Mouse (Mus musculus): Measurements from ENCODE around the gene Slc29a1. TPM values are rescaled to one million over a fixed set of nuclear protein-coding genes. Genes with fewer than 3 reads are reported as not detected.
A peak's percentile ranks its signal among the peaks of the same experiment; 100 is the strongest.

The Slc29a1 gene
- polyA plus RNA-seq, 1 experiment from 2014 or later: 84.7 TPM

- Histone ChIP-seq H3K27ac (replicated peaks in 1 of 2; ENCODE audit: control insufficient read depth in 1 of 2, insufficient read depth in 1 of 2, low read depth in 2 of 2, low read length in 2 of 2) (no peak overlapping the region), H3K4me3 (ENCODE audit: control insufficient read depth in 1 of 2, insufficient read depth in 1 of 2, low read depth in 1 of 2, low read length in 2 of 2) (no peak overlapping the region), H3K9me3 (ENCODE audit: control insufficient read depth, low read length) (no peaks in the 10 kb centered on the region), H3K27me3 (ENCODE audit: control insufficient read depth, insufficient read depth, low read length) (peaks cover 20% of the 10 kb centered on the region; the same call in 1 of the 2 replicates), H3K4me2 (ENCODE audit: low read length) (peak overlapping the region; percentile 98), H3K9ac (ENCODE audit: low read length) (no peak overlapping the region; the same call in 1 of the 2 replicates), H3K36me3 (ENCODE audit: control insufficient read depth, insufficient read depth, low read length) (no peaks in the 10 kb centered on the region), H3K4me1 (ENCODE audit: control insufficient read depth in 2 of 2, insufficient read depth in 2 of 2, low read length in 2 of 2) (peaks cover 3 to 8% of the 10 kb centered on the region in 2 experiments; a peak in 3 of 4 replicates)
- WGBS: 69% methylated on average over 5 of the region's 7 CpGs
- no peak for ATAC-seq (ENCODE audit: insufficient number of reproducible peaks, insufficient read depth, low FRiP score, low read depth)
These were observed 42.1 kb downstream of the Slc29a1 start for GRCm38 (mm10) chr17:45557246-45557824.

DNA sequence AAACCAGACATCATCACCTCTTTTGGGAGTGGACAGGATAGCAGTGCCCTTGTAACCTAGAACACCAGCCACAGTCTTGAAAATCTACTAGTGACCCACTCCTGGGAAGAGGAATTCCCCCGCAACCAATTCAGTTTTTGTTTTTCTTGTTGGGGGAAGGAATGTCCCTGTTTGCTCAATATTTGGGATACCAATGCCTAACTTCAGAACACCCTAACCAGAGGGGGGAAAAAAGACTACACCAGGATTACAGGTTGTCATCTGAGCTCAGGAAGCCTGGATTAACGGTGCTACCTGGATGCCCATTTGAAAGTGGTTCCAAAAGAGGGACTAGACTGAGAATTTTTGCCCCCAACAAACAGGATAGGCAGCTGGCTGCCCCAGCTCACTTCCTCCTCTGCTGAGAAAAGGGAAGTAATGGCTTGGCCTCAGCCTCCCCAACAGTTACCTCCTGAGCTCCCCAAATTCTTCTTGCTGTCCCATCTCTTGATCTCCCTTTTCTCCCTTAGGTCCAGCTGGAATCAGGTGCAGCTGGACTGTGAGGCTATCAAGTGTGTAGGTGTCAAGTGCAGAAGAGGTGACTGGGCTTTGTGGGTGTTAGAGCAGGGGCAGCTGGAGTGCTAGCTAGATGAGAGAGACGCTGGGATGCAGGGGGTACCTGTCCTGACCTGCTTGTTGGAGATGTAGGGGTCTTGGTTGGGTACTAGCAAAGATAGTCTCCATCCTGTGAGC lies 42.7 kb downstream of the Slc29a1 start:
- 64% methylated on average over 3 of the region's 3 CpGs for WGBS
- no peak for ATAC-seq (ENCODE audit: insufficient number of reproducible peaks, insufficient read depth, low FRiP score, low read depth)
- Histone ChIP-seq H3K9me3 (ENCODE audit: control insufficient read depth, low read length) (no peaks in the 10 kb centered on the region), H3K4me1 (ENCODE audit: control insufficient read depth in 2 of 2, insufficient read depth in 2 of 2, low read length in 2 of 2) (peaks cover 6 to 11% of the 10 kb centered on the region in 2 experiments), H3K36me3 (ENCODE audit: control insufficient read depth, insufficient read depth, low read length) (no peaks in the 10 kb centered on the region), H3K27me3 (ENCODE audit: control insufficient read depth, insufficient read depth, low read length) (peaks cover 20% of the 10 kb centered on the region; the same call in 1 of the 2 replicates), H3K9ac (ENCODE audit: low read length) (peak overlapping the region; percentile 79; the same call in 1 of the 2 replicates), H3K27ac (replicated peaks in 1 of 2; ENCODE audit: control insufficient read depth in 1 of 2, insufficient read depth in 1 of 2, low read depth in 2 of 2, low read length in 2 of 2) (no peak overlapping the region), H3K4me2 (ENCODE audit: low read length) (peak overlapping the region; percentile 98), H3K4me3 (ENCODE audit: control insufficient read depth in 1 of 2, insufficient read depth in 1 of 2, low read depth in 1 of 2, low read length in 2 of 2) (peak overlapping the region; percentile 66 to 69; a peak in 3 of 4 replicates)

- Histone ChIP-seq H3K27me3 (ENCODE audit: control insufficient read depth, insufficient read depth, low read length) (peaks cover 22% of the 10 kb centered on the region), H3K36me3 (ENCODE audit: control insufficient read depth, insufficient read depth, low read length) (no peaks in the 10 kb centered on the region), H3K9me3 (ENCODE audit: control insufficient read depth, low read length) (no peaks in the 10 kb centered on the region), H3K9ac (ENCODE audit: low read length) (peak overlapping the region; percentile 79), H3K4me3 (ENCODE audit: control insufficient read depth in 1 of 2, insufficient read depth in 1 of 2, low read depth in 1 of 2, low read length in 2 of 2) (peak overlapping the region; percentile 66 to 69), H3K4me1 (ENCODE audit: control insufficient read depth in 2 of 2, insufficient read depth in 2 of 2, low read length in 2 of 2) (peaks cover 6 to 11% of the 10 kb centered on the region in 2 experiments), H3K4me2 (ENCODE audit: low read length) (peak overlapping the region; percentile 98), H3K27ac (replicated peaks in 1 of 2; ENCODE audit: control insufficient read depth in 1 of 2, insufficient read depth in 1 of 2, low read depth in 2 of 2, low read length in 2 of 2) (no peak overlapping the region)
- no peak for ATAC-seq (ENCODE audit: insufficient number of reproducible peaks, insufficient read depth, low FRiP score, low read depth)
- WGBS: 3% methylated on average over 14 of the region's 14 CpGs
These were observed 43.3 kb downstream of the Slc29a1 start for GRCm38 (mm10) chr17:45556107-45556489.

- H3K27me3 ChIP-seq (ENCODE audit: control insufficient read depth, insufficient read depth, low read length): peaks cover 27% of the 10 kb centered on the region
- under 1% methylated on average over 45 of the region's 45 CpGs for WGBS
- ATAC-seq (ENCODE audit: insufficient number of reproducible peaks, insufficient read depth, low FRiP score, low read depth): peak; percentile 70
- H3K9ac ChIP-seq (ENCODE audit: low read length): peak within 1 kb of the TSS; percentile 79
- no peaks in the 10 kb centered on the region for H3K36me3 ChIP-seq (ENCODE audit: control insufficient read depth, insufficient read depth, low read length)
- H3K4me3 ChIP-seq (ENCODE audit: control insufficient read depth in 1 of 2, insufficient read depth in 1 of 2, low read depth in 1 of 2, low read length in 2 of 2): peak within 1 kb of the TSS; percentile 66 to 69
- H3K4me1 ChIP-seq (ENCODE audit: control insufficient read depth in 2 of 2, insufficient read depth in 2 of 2, low read length in 2 of 2): peaks cover 6 to 11% of the 10 kb centered on the region in 2 experiments
- H3K4me2 ChIP-seq (ENCODE audit: low read length): peak within 1 kb of the TSS; percentile 98
- 0 out of 4 replicates have a peak within 1 kb of the TSS, but pooled peaks of 1 of the 2 experiments have one; percentile 19 for H3K27ac ChIP-seq (replicated peaks in 1 of 2; ENCODE audit: control insufficient read depth in 1 of 2, insufficient read depth in 1 of 2, low read depth in 2 of 2, low read length in 2 of 2)
- H3K9me3 ChIP-seq (ENCODE audit: control insufficient read depth, low read length): no peaks in the 10 kb centered on the region
These were observed 43.8 kb downstream of the Slc29a1 start, which contains the start of gene Nfkbie for GRCm38 (mm10) chr17:45555452-45556106. Gene Nfkbie, plus strand, starts transcription at chr17:45555703.

DNA sequence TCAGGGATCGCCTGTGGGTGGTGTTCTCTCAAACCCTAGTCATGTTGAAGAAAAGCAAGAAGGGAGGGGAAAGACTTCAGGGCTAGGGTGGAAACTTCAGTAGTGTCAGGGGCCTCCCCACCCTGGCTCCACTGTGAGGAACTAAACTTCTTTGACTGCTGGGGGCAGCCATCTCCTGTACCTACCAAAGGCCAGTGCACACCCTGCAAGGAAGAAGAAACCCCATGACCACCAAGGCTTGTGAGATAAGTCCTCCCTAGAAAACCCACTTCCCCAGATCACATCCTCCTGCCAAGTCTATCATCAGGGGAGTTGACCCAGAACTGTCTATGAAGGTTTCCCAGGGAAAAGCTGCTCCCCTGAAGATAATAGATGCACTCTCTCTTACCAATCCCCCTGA lies 45.0 kb downstream of the Slc29a1 start:
- H3K27me3 ChIP-seq (ENCODE audit: control insufficient read depth, insufficient read depth, low read length): peaks cover 32% of the 10 kb centered on the region
- H3K4me1 ChIP-seq (ENCODE audit: control insufficient read depth in 2 of 2, insufficient read depth in 2 of 2, low read length in 2 of 2): peaks cover 6 to 23% of the 10 kb centered on the region in 2 experiments
- ATAC-seq (ENCODE audit: insufficient number of reproducible peaks, insufficient read depth, low FRiP score, low read depth): no peak
- no peaks in the 10 kb centered on the region for H3K9me3 ChIP-seq (ENCODE audit: control insufficient read depth, low read length)
- no peak overlapping the region for H3K4me2 ChIP-seq (ENCODE audit: low read length)
- H3K27ac ChIP-seq (replicated peaks in 1 of 2; ENCODE audit: control insufficient read depth in 1 of 2, insufficient read depth in 1 of 2, low read depth in 2 of 2, low read length in 2 of 2): no peak overlapping the region
- no peak overlapping the region for H3K4me3 ChIP-seq (ENCODE audit: control insufficient read depth in 1 of 2, insufficient read depth in 1 of 2, low read depth in 1 of 2, low read length in 2 of 2)
- H3K9ac ChIP-seq (ENCODE audit: low read length): no peak overlapping the region
- WGBS: 22% methylated on average over 1 of the region's 1 CpGs
- no peaks in the 10 kb centered on the region for H3K36me3 ChIP-seq (ENCODE audit: control insufficient read depth, insufficient read depth, low read length)

DNA sequence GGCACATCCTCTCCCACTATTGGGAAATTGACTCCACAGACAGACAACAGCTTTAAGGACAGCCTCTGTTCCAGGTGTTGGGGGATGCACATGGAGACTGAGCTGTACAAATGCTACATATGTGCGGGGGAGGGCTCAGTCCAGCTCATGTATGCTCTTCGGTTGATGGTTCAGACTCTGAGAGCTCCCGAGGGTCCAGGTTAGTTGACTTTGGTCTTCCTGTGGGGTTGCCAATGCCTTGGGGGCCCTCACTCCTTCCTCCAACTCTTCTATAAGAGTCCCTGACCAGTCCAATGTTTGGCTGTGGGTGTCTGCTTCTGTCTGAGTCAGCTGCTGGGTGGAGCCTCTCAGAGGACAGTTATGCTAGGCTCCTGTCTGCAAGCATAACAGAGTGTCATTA lies 46.3 kb downstream of the Slc29a1 start:
- 76% methylated on average over 3 of the region's 3 CpGs for WGBS
- H3K27me3 ChIP-seq (ENCODE audit: control insufficient read depth, insufficient read depth, low read length): peaks cover 45% of the 10 kb centered on the region

DNA sequence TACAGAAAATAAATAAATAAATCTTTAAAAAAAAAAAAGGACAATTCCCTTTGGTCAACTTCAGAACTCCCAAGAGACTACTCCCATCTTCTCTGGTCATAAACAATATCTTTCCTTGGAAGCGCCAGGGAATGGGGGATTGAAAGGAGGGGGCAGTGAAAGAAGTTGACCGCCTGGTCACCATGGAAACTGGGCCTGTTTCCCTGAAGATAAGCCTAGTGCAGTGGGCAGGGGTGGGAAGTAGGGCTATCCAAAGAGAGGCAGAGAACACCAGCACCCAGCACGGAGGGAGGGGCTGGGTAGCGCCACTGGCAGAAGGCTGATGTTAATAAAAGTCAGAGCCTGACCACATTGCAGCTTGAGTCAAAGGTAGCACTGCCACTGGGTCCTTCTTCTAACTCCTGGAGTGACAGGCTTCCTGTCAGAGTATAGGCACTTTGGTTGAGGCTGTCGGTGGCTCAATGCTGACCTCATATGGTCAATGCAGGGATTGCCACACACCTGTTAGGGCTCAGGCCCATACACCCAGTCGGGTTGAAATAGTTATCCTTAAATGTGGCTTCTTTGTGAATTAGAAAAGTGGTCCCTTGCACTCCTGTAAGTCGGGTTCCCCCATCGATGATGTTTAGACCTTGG lies 47.5 kb downstream of the Slc29a1 start:
- no peak overlapping the region for H3K9ac ChIP-seq (ENCODE audit: low read length)
- WGBS: 2% methylated on average over 8 of the region's 8 CpGs
- H3K9me3 ChIP-seq (ENCODE audit: control insufficient read depth, low read length): no peaks in the 10 kb centered on the region
- no peak overlapping the region for H3K27ac ChIP-seq (replicated peaks in 1 of 2; ENCODE audit: control insufficient read depth in 1 of 2, insufficient read depth in 1 of 2, low read depth in 2 of 2, low read length in 2 of 2)
- no peak overlapping the region for H3K4me2 ChIP-seq (ENCODE audit: low read length)
- ATAC-seq (ENCODE audit: insufficient number of reproducible peaks, insufficient read depth, low FRiP score, low read depth): no peak
- no peaks in the 10 kb centered on the region for H3K36me3 ChIP-seq (ENCODE audit: control insufficient read depth, insufficient read depth, low read length)
- no peak overlapping the region for H3K4me3 ChIP-seq (ENCODE audit: control insufficient read depth in 1 of 2, insufficient read depth in 1 of 2, low read depth in 1 of 2, low read length in 2 of 2)
- peaks cover 6 to 25% of the 10 kb centered on the region in 2 experiments for H3K4me1 ChIP-seq (ENCODE audit: control insufficient read depth in 2 of 2, insufficient read depth in 2 of 2, low read length in 2 of 2)
- H3K27me3 ChIP-seq (ENCODE audit: control insufficient read depth, insufficient read depth, low read length): peaks cover 53% of the 10 kb centered on the region

More for the DNA sequence above, 46.3 kb downstream of the Slc29a1 start:
- H3K4me3 ChIP-seq (ENCODE audit: control insufficient read depth in 1 of 2, insufficient read depth in 1 of 2, low read depth in 1 of 2, low read length in 2 of 2): no peak overlapping the region
- no peak for ATAC-seq (ENCODE audit: insufficient number of reproducible peaks, insufficient read depth, low FRiP score, low read depth)
- H3K9ac ChIP-seq (ENCODE audit: low read length): no peak overlapping the region
- H3K9me3 ChIP-seq (ENCODE audit: control insufficient read depth, low read length): no peaks in the 10 kb centered on the region
- H3K4me2 ChIP-seq (ENCODE audit: low read length): no peak overlapping the region
- no peaks in the 10 kb centered on the region for H3K36me3 ChIP-seq (ENCODE audit: control insufficient read depth, insufficient read depth, low read length)
- no peak overlapping the region for H3K27ac ChIP-seq (replicated peaks in 1 of 2; ENCODE audit: control insufficient read depth in 1 of 2, insufficient read depth in 1 of 2, low read depth in 2 of 2, low read length in 2 of 2)
- H3K4me1 ChIP-seq (ENCODE audit: control insufficient read depth in 2 of 2, insufficient read depth in 2 of 2, low read length in 2 of 2): peaks cover 6 to 25% of the 10 kb centered on the region in 2 experiments
